Mouse (Mus musculus) bone marrow macrophage, adult 2 months (primary cell): ENCODE measurements around the gene Hamp2. TPM values are rescaled to one million over a fixed set of nuclear protein-coding genes. Genes with fewer than 3 reads are reported as not detected.

ENCODE experiments used
- H3K27ac ChIP-seq: 2 replicates; pipeline ENCODE4 v1.5.1; 2012; ENCODE audit warnings: low read depth, low read length; ENCODE audit not compliant: insufficient read depth
- H3K4me1 ChIP-seq: 2 replicates; pipeline ENCODE4 v1.6.1; 2012; ENCODE audit warnings: low read length; ENCODE audit not compliant: control insufficient read depth, insufficient read depth
- H3K4me3 ChIP-seq: 2 replicates; pipeline ENCODE4 v1.5.1; 2012; ENCODE audit warnings: mild to moderate bottlenecking, low read length, moderate library complexity; ENCODE audit not compliant: insufficient read depth
- CTCF ChIP-seq: IDR thresholded peaks from 2 replicates; pipeline ENCODE4 v1.5.1; 2012; ENCODE audit warnings: low read depth, mild to moderate bottlenecking, low read length, moderate library complexity
- POLR2A ChIP-seq: IDR thresholded peaks from 2 replicates; pipeline ENCODE4 v1.6.1; 2012; ENCODE audit warnings: mild to moderate bottlenecking, low read depth, low read length, borderline replicate concordance
- polyA plus RNA-seq: library from polyadenylated mRNA; stranded (reverse); fragments of >200 nt; gene quantifications from 2 replicates; pipeline ENCODE4 v1.2.4, GENCODE M21; 2012; ENCODE audit not compliant: missing spikeins, insufficient read depth, insufficient read length

Hamp2 gene
- polyA plus RNA-seq, 1 experiment = not detected

DNA sequence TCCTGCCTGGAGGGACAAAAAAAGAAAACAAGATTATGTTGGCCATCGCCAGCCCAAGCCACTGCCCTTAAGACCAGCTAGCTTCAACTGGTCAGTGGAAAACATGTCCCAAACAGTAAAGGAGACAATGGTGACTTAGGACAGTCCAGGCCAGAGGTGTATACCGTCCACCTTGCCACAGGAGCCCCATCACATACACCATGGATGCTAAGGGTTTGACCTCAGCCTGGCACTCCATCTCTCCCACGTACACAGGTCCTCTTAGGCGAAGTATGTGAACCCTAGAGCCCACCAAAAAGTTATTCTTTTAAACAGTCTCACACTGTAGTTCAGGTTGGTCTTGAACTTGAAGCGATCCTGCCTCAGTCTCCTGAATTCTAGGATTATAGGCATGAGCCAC lies 38.4 kb upstream of the Hamp2 start:
- H3K4me1 ChIP-seq = peaks cover 12% of the 10 kb centered on the region; the same call in 1 of the 2 replicates
- no peak overlapping the region for H3K27ac ChIP-seq
- no peak overlapping the region for H3K4me3 ChIP-seq
- no peak for TF ChIP-seq CTCF
- no peak for TF ChIP-seq POLR2A

DNA sequence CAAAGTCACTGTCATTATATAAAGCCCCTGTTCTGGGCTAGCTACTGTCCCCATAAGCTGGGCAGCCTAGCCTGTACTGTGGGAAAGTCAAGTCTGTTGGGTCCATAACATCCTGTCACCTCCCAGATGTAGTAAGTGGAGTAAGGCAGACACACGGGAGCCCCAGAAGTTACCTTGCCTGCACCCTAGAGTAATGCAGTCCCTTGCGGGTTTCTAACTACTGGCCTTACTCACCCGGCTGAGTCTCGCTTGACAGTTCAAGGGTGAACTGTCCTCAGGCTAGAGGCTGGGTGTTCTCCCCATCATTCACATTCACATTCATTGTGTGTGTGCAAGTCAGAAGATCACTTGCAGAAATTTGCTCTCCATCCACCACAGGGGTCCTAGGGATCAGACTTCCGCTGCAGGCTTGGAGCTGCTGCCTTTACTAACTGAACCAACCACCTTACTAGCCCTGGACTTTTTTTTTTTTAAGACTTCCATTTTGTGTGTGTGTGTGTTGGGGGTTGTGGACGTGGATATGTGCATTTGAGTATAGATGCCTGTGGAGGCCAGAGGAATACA lies 35.4 kb upstream of the Hamp2 start:
- TF ChIP-seq CTCF = no peak
- TF ChIP-seq POLR2A = no peak
- no peak overlapping the region for H3K27ac ChIP-seq
- no peak overlapping the region for H3K4me3 ChIP-seq
- H3K4me1 ChIP-seq = peaks cover 13% of the 10 kb centered on the region

- Histone ChIP-seq H3K4me3 (no peak overlapping the region), H3K4me1 (peaks cover 22% of the 10 kb centered on the region), H3K27ac (no peak overlapping the region)
- TF ChIP-seq CTCF (no peak), POLR2A (no peak)
Observed at GRCm38 (mm10) chr7:30958866-30959487, 34.5 kb upstream of the Hamp2 start.

DNA sequence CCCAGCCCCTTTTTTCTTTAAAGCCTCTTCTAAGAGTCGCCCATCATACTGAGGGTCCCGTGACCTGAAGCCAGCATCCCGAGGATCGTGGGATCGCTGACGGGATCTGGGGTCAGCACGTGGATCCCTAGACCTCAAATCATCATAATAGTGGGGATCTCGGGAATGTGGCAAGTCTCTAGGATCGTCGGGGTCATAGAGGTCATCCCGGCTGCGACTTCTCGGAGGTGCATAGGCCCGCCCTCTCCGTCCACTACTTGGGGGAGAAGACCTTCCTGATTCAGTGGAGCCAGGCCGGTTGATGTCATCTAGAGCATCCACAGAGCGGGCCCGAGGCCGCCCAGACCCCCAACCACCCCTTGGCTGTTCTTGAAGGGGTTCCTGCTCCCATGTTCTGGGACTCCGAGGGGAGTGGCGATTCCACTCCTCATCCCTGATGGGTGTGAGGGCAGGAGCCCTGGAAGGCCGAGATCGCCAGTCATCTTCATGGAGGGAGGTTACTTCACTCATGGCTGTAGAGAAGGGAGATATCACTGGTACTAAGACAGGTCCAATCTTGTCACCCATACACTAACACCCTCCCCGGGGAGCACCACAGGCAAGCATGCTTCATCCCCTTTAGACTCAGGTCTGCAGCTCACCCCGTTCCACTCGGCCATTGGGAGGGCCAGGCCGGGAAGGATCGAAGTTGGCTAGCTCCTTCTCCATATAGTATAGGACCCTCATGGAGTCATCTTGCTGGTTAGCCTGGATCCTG lies 33.8 kb upstream of the Hamp2 start:
- Histone ChIP-seq H3K4me3 (peak overlapping the region; percentile 89), H3K4me1 (peaks cover 26% of the 10 kb centered on the region), H3K27ac (no peak overlapping the region)
- no peak for TF ChIP-seq POLR2A
- TF ChIP-seq CTCF = no peak

DNA sequence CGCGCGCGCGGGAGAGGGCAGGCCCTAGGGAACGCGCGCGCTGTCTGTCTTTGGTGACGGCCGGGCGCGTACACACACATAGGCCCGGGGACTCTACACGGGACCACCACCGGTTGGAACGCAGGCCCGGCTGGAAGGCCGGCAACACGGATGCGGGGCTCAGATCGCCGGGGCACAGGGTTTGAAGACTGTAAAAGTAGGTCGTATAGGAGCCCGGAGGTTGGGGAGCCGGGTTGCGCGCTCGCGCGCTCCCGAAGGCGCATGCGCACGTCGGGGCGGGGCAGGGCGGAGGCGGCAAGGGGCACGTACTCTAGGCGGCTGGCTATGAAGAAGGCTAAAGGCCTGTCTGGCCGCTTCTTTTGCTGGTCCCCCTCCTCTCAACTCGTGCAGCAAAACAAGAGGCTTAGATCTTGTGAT lies 32.9 kb upstream of the Hamp2 start:
- peak overlapping the region; percentile 91 for H3K27ac ChIP-seq
- H3K4me1 ChIP-seq = peaks cover 32% of the 10 kb centered on the region
- H3K4me3 ChIP-seq = peak overlapping the region; percentile 89
- TF ChIP-seq CTCF (no peak), POLR2A (no peak)

DNA sequence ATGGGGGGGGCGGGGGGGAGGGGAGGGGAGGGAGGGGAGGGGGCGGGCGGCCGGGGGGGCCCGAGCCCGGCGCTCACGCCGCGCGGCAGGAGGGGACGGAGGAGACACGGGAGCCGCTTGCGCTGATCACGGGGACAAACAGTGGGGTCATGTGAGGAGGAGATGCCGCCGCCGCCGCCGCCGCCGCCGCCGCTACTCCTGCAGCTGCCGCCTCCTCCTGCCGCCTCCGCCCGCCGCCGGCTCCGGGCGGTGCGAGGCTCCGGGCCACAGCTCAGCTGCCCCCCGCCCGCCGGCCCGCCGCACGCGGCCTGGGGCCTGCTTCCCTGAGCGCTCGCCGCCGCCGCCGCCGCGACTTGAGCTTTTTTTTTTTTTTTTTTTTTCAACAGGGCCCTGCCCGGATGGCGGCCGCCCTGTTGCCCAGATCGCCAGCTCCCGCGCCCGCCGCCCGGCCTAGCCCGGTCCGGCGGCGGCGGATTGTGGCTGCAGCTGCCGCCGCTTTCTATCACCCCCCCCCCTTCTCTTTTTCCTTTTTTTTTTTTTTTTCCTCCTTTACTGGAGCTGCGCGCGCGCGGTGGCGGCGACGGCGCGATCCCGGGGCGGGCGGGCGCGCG lies 32.4 kb upstream of the Hamp2 start, which contains the start of gene Usf2:
Gene Usf2, minus strand, starts transcription at position 48 of the 611 bp plus-strand sequence.
- Histone ChIP-seq H3K4me1 (peaks cover 36% of the 10 kb centered on the region), H3K4me3 (peak within 1 kb of the TSS; percentile 89), H3K27ac (peak within 1 kb of the TSS; percentile 91)
- TF ChIP-seq CTCF (no peak), POLR2A (no peak)

- Histone ChIP-seq H3K27ac (peak overlapping the region; percentile 69), H3K4me3 (peak overlapping the region; percentile 84), H3K4me1 (peaks cover 40% of the 10 kb centered on the region)
- TF ChIP-seq CTCF (no peak), POLR2A (no peak)
Observed at GRCm38 (mm10) chr7:30956357-30956751, 31.9 kb upstream of the Hamp2 start.

GRCm38 (mm10) chr7:30955584-30956356 lies 31.3 kb upstream of the Hamp2 start:
- Histone ChIP-seq H3K27ac (peak overlapping the region; percentile 69), H3K4me3 (peak overlapping the region; percentile 84), H3K4me1 (peaks cover 40% of the 10 kb centered on the region)
- TF ChIP-seq CTCF (peak; percentile 68), POLR2A (no peak)

DNA sequence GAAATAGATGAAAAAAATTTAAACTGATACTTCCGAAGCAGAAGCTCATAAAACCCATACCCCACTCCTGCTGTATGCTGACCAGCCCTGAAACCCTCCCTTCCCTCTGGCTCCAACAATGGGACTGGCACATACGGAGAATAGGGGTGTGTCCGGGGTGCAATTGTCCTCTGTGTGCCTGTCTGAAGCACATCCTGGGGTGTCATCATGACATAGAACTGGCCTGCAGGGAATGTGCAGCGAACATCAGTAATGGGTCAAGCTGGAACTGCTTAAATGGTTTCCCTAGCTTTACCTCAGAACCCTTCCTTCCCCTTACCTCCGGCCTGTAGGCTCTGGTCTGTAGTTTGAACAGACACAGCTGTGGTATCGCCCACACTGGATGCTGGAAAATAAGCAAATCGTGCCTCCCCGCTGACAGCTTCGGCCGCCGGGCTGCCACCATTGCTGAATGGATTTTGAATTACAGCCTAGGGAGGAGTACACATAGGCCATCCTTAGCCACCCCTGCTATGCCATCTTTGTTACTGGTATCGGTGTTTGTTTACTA lies 30.6 kb upstream of the Hamp2 start:
- peak overlapping the region; percentile 84 for H3K4me3 ChIP-seq
- peak overlapping the region; percentile 94 for H3K27ac ChIP-seq
- peaks cover 40% of the 10 kb centered on the region for H3K4me1 ChIP-seq
- TF ChIP-seq CTCF (no peak), POLR2A (no peak)
